Mouse (Mus musculus) hindbrain, embryonic 12.5 days (tissue): Measurements from ENCODE around the gene Ppp1r27. TPM values are rescaled to one million over a fixed set of nuclear protein-coding genes. Genes with fewer than 3 reads are reported as not detected.

Experiments
- ATAC-seq: fragments of 200-750 bp; cut with Nextera tagmentation; 2 replicates; pipeline ENCODE4 v1.8.0; 2017; ENCODE audit warnings: moderate TSS enrichment; ENCODE audit not compliant: low FRiP score
- H3K27ac ChIP-seq: fragments of 300-500 bp; sonication (generic); 2 replicates; pipeline ENCODE4 v1.5.1; 2016; ENCODE audit warnings: mild to moderate bottlenecking
- H3K27me3 ChIP-seq: fragments of 300-500 bp; sonication (generic); 2 replicates; pipeline ENCODE4 v1.6.1; 2016; ENCODE audit warnings: mild to moderate bottlenecking
- H3K36me3 ChIP-seq: fragments of 300-500 bp; sonication (generic); 2 replicates; pipeline ENCODE4 v1.6.1; 2016; ENCODE audit warnings: mild to moderate bottlenecking
- H3K4me1 ChIP-seq: fragments of 300-500 bp; sonication (generic); 2 replicates; pipeline ENCODE4 v1.6.1; 2016
- H3K4me2 ChIP-seq: fragments of 300-500 bp; sonication (generic); replicated peaks from 2 replicates; pipeline ENCODE4 v1.6.1; 2016; ENCODE audit warnings: mild to moderate bottlenecking
- H3K4me3 ChIP-seq: fragments of 300-500 bp; sonication (generic); 2 replicates; pipeline ENCODE4 v1.5.1; 2016; ENCODE audit warnings: mild to moderate bottlenecking
- H3K9ac ChIP-seq: fragments of 300-500 bp; sonication (generic); 2 replicates; pipeline ENCODE4 v1.6.1; 2016; ENCODE audit warnings: mild to moderate bottlenecking, moderate library complexity
- H3K9me3 ChIP-seq: fragments of 300-500 bp; sonication (generic); replicated peaks from 2 replicates; pipeline ENCODE4 v1.6.1; 2016; ENCODE audit warnings: mild to moderate bottlenecking
- WGBS: fragments of 180-500 bp; shearing (Covaris S2); methylation state at CpG from one replicate; pipeline ENCODE4 v1.1.7; 2016; 5-methylcytosine and 5-hydroxymethylcytosine counted together
- polyA plus RNA-seq: library from polyadenylated mRNA; unstranded; fragments of >200 nt; fragmentation: Nextera tagmentation; extraction: Ambion mirVana; gene quantifications from 2 replicates; pipeline ENCODE4 v1.2.1, GENCODE M21; 2016

The Ppp1r27 gene
- polyA plus RNA-seq, 1 experiment from 2014 or later: not detected

DNA sequence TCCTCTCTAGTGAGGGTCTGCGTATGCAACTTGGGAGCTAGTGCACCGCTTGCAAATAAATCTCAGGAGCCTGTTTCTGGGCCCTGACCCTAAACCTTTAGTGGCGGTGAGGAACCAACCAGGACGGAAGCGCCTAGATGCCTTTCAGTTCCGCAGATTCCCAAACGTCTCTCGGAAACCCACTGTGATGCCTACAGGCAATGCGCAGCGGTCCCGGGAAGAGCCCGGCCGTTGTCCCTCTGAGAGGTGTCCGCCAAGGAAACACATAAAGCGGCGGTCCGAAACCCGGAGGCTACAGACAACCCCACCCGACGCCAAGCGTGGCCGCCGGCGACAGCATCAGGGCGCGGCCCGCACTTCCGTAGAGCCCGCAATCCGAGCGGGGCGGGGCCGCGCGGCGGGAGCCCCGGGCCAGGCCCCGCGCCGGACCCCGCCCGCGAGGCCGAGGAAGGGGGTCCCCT lies 30.0 kb upstream of the Ppp1r27 start:
- Histone ChIP-seq H3K4me2 (peak overlapping the region; percentile 90), H3K4me1 (peaks cover 28% of the 10 kb centered on the region), H3K4me3 (peak overlapping the region; percentile 91), H3K9ac (peak overlapping the region; percentile 98), H3K9me3 (no peaks in the 10 kb centered on the region; the same call in 1 of the 2 replicates), H3K36me3 (peaks cover 48% of the 10 kb centered on the region), H3K27ac (peak overlapping the region; percentile 93), H3K27me3 (no peaks in the 10 kb centered on the region)
- under 1% methylated on average over 35 of the region's 44 CpGs for WGBS
- ATAC-seq: peak; percentile 38

DNA sequence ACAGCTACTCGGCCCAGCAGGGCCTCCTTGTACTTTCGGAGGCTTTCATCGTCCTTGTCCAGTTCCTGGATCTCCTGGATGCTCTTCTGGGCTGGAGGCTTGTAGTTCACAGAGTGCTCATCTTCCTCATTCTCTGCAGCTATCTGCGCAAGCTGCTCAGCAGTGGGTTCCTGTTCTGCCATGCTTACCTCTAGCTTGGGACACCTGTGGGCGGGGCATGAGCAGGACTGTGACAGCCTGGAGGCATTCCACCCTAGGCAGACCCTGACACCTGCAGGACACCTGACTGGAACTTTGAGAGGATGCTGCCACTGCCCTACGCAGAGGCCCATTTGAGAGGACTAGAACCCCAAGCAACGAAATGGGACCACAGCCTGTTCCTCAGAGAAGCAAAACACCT lies 29.3 kb upstream of the Ppp1r27 start:
- Histone ChIP-seq H3K4me3 (peak overlapping the region; percentile 91), H3K4me1 (peaks cover 28% of the 10 kb centered on the region), H3K9me3 (no peaks in the 10 kb centered on the region; the same call in 1 of the 2 replicates), H3K27ac (peak overlapping the region; percentile 93), H3K27me3 (no peaks in the 10 kb centered on the region), H3K36me3 (peaks cover 41% of the 10 kb centered on the region), H3K9ac (peak overlapping the region; percentile 98), H3K4me2 (peak overlapping the region; percentile 90)
- WGBS: 67% methylated on average over 7 of the region's 7 CpGs
- no peak for ATAC-seq

DNA sequence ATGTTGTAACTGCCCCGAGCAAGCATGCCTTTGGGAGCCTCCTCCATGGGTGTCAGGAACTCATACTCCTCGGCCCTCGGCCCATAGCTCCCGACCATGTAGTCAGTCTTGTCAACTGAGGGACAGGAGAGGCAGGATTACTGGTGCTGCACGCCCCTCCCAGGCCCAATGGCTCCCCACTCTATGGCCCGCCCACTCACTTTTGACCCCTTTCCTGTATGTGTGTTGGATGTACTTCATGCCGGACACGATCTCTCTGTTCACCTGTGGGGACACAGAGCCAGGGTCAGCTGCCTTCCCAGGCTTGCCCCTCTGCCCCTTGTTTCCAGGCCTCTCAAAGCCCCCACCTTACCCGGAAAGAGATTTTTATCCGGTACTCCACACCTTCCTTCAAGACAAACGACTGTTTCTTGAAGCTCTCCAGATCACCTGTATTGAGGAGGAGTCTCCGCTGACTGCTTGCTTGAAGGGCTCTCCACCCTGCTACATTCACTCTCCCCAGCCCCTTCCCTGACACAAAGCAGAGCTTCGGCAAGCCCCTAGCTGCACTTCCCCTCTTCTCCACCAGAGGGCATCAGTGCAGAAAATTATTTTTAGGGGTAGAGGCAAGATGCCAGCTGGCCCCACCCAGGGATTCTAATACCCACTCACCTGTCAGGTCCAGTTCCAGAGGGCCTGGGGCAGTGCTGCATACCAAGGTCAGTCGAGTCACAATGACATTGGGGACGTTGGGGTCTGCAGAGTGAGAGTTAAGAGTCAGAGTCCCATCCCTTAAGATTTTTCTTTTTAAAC lies 28.6 kb upstream of the Ppp1r27 start:
- WGBS: 61% methylated on average over 15 of the region's 15 CpGs
- Histone ChIP-seq H3K27ac (peak overlapping the region; percentile 93), H3K4me3 (peak overlapping the region; percentile 91)

GRCm38 (mm10) chr11:120578694-120579243 lies 27.8 kb upstream of the Ppp1r27 start:
- Histone ChIP-seq H3K36me3 (peaks cover 31% of the 10 kb centered on the region), H3K9me3 (no peaks in the 10 kb centered on the region), H3K4me3 (no peak overlapping the region), H3K9ac (peak overlapping the region; percentile 43; the same call in 1 of the 2 replicates), H3K4me2 (no peak overlapping the region), H3K4me1 (peaks cover 36% of the 10 kb centered on the region), H3K27me3 (no peaks in the 10 kb centered on the region), H3K27ac (no peak overlapping the region)
- WGBS: 81% methylated on average over 11 of the region's 11 CpGs
- no peak for ATAC-seq

More for the DNA sequence above, 28.6 kb upstream of the Ppp1r27 start:
- H3K9ac ChIP-seq: peak overlapping the region; percentile 98; the same call in 1 of the 2 replicates
- H3K9me3 ChIP-seq: no peaks in the 10 kb centered on the region; the same call in 1 of the 2 replicates
- peak overlapping the region; percentile 90 for H3K4me2 ChIP-seq
- peaks cover 29% of the 10 kb centered on the region for H3K4me1 ChIP-seq
- no peak for ATAC-seq
- H3K27me3 ChIP-seq: no peaks in the 10 kb centered on the region
- peaks cover 37% of the 10 kb centered on the region for H3K36me3 ChIP-seq

- no peak for ATAC-seq
- WGBS: 84% methylated on average over 10 of the region's 10 CpGs
- Histone ChIP-seq H3K27ac (no peak overlapping the region), H3K4me1 (peaks cover 37% of the 10 kb centered on the region), H3K9ac (0 out of 2 replicates have a peak overlapping the region, but pooled peaks have one; percentile 43), H3K4me2 (no peak overlapping the region), H3K4me3 (no peak overlapping the region), H3K9me3 (no peaks in the 10 kb centered on the region), H3K36me3 (peaks cover 27% of the 10 kb centered on the region), H3K27me3 (no peaks in the 10 kb centered on the region)
Observed at GRCm38 (mm10) chr11:120578024-120578693, 27.2 kb upstream of the Ppp1r27 start.

- no peak overlapping the region for H3K4me3 ChIP-seq
- H3K9me3 ChIP-seq: no peaks in the 10 kb centered on the region
- peaks cover 27% of the 10 kb centered on the region for H3K36me3 ChIP-seq
- H3K9ac ChIP-seq: no peak overlapping the region; the same call in 1 of the 2 replicates
- ATAC-seq: no peak
- H3K4me1 ChIP-seq: peaks cover 37% of the 10 kb centered on the region
- H3K4me2 ChIP-seq: no peak overlapping the region
- 85% methylated on average over 7 of the region's 7 CpGs for WGBS
- H3K27ac ChIP-seq: no peak overlapping the region; the same call in 1 of the 2 replicates
- H3K27me3 ChIP-seq: no peaks in the 10 kb centered on the region
Observed at GRCm38 (mm10) chr11:120577211-120578023, 26.5 kb upstream of the Ppp1r27 start.

- Histone ChIP-seq H3K4me3 (no peak overlapping the region), H3K9ac (no peak overlapping the region), H3K36me3 (peaks cover 27% of the 10 kb centered on the region), H3K27ac (no peak overlapping the region; the same call in 1 of the 2 replicates), H3K9me3 (no peaks in the 10 kb centered on the region), H3K4me2 (no peak overlapping the region), H3K27me3 (no peaks in the 10 kb centered on the region), H3K4me1 (peaks cover 34% of the 10 kb centered on the region)
- ATAC-seq: no peak
- WGBS: 94% methylated on average over 3 of the region's 3 CpGs
Observed at GRCm38 (mm10) chr11:120576365-120576981, 25.5 kb upstream of the Ppp1r27 start.

DNA sequence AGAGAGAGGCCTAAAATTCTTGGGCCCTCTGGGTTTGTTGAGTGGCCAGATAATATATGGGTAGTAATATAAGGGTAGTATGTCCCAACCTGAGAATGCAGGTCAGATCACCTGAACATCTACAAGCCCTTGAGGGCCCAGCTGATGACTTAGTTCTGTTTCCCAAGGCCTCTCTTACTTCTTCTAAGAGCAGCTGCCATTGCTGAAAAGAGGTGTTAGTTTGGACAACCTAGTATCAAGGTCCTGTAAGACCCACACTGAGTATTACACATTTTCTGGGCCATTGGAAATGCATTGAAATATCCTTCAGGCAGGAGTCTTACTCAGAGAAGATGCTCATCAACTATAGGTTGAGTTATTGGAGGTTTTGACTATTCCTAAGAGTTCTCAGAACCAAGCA lies 25.0 kb upstream of the Ppp1r27 start:
- no peak for ATAC-seq
- no peaks in the 10 kb centered on the region for H3K27me3 ChIP-seq
- H3K9ac ChIP-seq: no peak overlapping the region
- H3K9me3 ChIP-seq: no peaks in the 10 kb centered on the region
- H3K4me1 ChIP-seq: peaks cover 38% of the 10 kb centered on the region
- H3K27ac ChIP-seq: no peak overlapping the region
- H3K4me3 ChIP-seq: no peak overlapping the region
- H3K36me3 ChIP-seq: peaks cover 32% of the 10 kb centered on the region
- H3K4me2 ChIP-seq: no peak overlapping the region

DNA sequence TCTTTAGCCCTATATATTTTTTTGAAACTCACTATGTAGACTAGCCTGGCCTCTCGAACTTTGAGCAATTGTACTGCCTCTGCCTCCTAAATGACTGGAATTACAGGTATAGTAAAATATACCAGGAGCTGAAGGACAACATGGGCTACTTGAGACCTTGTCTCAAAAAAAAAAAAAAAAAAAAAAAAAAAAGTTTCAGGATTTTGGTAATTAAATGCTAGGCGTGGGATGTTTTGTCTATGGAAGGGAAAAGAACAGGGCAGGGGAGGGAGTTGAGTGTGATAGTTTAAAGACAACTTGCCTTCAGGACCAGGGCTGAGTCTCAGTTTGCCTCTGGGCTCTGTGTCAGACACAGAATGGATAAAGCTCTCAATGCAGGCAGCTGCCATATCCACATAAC lies 24.1 kb upstream of the Ppp1r27 start:
- ATAC-seq: no peak
- Histone ChIP-seq H3K4me3 (no peak overlapping the region), H3K36me3 (peaks cover 41% of the 10 kb centered on the region), H3K27me3 (no peaks in the 10 kb centered on the region), H3K9me3 (no peaks in the 10 kb centered on the region), H3K4me2 (peak overlapping the region; percentile 86; the same call in 1 of the 2 replicates), H3K4me1 (peaks cover 33% of the 10 kb centered on the region), H3K9ac (no peak overlapping the region), H3K27ac (no peak overlapping the region)
- 89% methylated on average over 2 of the region's 2 CpGs for WGBS

DNA sequence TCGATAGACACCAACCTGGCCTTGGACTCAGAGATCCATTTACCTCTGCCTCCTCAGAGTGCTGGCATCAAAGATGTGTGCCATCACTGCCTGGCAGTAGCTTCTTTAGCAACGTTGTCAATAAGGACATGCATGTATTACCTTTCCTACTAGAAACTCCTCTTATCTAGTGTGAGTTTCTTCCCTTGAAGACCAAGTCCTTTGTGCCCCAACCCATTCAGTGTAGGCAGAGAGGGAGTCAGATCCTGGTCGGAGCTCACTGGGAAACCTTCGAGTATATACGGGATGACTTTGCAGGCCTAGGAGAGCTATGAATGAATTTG lies 23.3 kb upstream of the Ppp1r27 start:
- peak overlapping the region; percentile 85 for H3K9ac ChIP-seq
- no peak for ATAC-seq
- H3K4me2 ChIP-seq: peak overlapping the region; percentile 86
- H3K36me3 ChIP-seq: peaks cover 42% of the 10 kb centered on the region
- no peak overlapping the region for H3K27ac ChIP-seq
- H3K9me3 ChIP-seq: no peaks in the 10 kb centered on the region
- H3K4me1 ChIP-seq: peaks cover 25% of the 10 kb centered on the region
- 53% methylated on average over 5 of the region's 5 CpGs for WGBS
- peak overlapping the region; percentile 69 for H3K4me3 ChIP-seq
- no peaks in the 10 kb centered on the region for H3K27me3 ChIP-seq

GRCm38 (mm10) chr11:120573585-120574277 lies 22.8 kb upstream of the Ppp1r27 start:
- Histone ChIP-seq H3K27me3 (no peaks in the 10 kb centered on the region), H3K4me3 (peak overlapping the region; percentile 69), H3K36me3 (peaks cover 38% of the 10 kb centered on the region), H3K27ac (peak overlapping the region; percentile 95), H3K4me1 (peaks cover 21% of the 10 kb centered on the region), H3K9me3 (no peaks in the 10 kb centered on the region), H3K4me2 (peak overlapping the region; percentile 86), H3K9ac (peak overlapping the region; percentile 85)
- no peak; the same call in 1 of the 2 replicates for ATAC-seq
- WGBS: under 1% methylated on average over 23 of the region's 23 CpGs
